Mouse (Mus musculus): ENCODE results near the gene RPS10-NUDT3. TPM values are rescaled to one million over a fixed set of nuclear protein-coding genes. Genes with fewer than 3 reads are reported as not detected.
"Not testable (repeated sequence)": the region's sequence is repeated elsewhere in the genome, so short reads cannot be mapped to it uniquely, and the experiment has no call there.

The RPS10-NUDT3 gene
- polyA plus RNA-seq, 1 experiment from 2014 or later = not detected

- Histone ChIP-seq H3K36me3 (no peaks in the 10 kb centered on the region), H3K4me1 (peaks cover 18% of the 10 kb centered on the region), H3K4me2 (replicated peaks) (peak within 1 kb of the TSS; percentile 94), H3K9me3 (no peaks in the 10 kb centered on the region), H3K9ac (replicated peaks) (peak within 1 kb of the TSS; percentile 72), H3K4me3 (peak within 1 kb of the TSS; percentile 58), H3K27ac (replicated peaks) (0 out of 2 replicates have a peak within 1 kb of the TSS, but pooled peaks have one; percentile 8), H3K27me3 (peaks cover 55% of the 10 kb centered on the region)
- 3% methylated on average over 53 of the region's 65 CpGs for WGBS
- peak; percentile 63 for ATAC-seq (ENCODE audit: low FRiP score, low read depth)
Observed at GRCm38 (mm10) chr17:27655089-27656010, 20.3 kb upstream of the RPS10-NUDT3 start, which contains the start of gene Pacsin1. Gene Pacsin1, plus strand, starts transcription at chr17:27655509.

DNA sequence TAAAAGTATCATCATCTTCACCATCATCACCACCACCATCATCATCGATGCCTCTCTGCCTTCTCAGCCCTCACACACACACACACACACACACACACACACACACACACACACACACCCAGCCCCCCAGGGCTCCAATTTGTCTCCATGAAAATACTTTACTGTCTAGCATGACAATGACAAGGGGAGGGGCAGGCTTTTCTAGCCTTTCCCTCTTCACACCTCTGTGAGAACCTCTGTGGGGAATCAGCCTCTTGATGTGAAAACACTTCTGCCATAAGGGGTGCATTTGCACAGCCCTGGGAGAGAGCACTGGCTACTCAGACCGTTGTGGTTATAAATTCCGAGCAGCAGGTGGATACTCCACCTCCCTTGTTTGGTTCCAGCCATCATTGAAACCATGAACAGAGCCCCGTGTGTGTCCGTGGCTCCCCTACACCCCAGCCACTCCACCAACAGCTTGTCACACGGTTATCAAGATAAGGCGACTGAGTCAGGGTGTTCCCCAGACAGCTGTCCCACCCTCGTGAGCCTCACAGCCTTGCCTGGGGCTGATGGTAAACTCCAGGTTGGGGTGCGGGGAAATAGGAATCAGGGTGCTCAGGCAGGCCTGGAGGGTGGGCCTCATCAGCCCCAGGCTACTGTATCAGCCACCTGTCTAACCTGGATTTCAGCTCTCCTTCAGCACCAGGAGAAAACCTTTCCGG, 18.4 kb upstream of the RPS10-NUDT3 start:
- ATAC-seq (ENCODE audit: low FRiP score, low read depth) = no peak
- H3K4me3 ChIP-seq = no peak overlapping the region
- H3K4me1 ChIP-seq = peaks cover 18% of the 10 kb centered on the region
- 80% methylated on average over 10 of the region's 10 CpGs for WGBS
- peaks cover 57% of the 10 kb centered on the region for H3K27me3 ChIP-seq
- no peak overlapping the region for H3K4me2 ChIP-seq (replicated peaks)
- no peaks in the 10 kb centered on the region for H3K36me3 ChIP-seq
- H3K9ac ChIP-seq (replicated peaks) = no peak overlapping the region
- H3K9me3 ChIP-seq = no peaks in the 10 kb centered on the region
- H3K27ac ChIP-seq (replicated peaks) = no peak overlapping the region

GRCm38 (mm10) chr17:27652046-27652790, 17.2 kb upstream of the RPS10-NUDT3 start:
- H3K36me3 ChIP-seq = no peaks in the 10 kb centered on the region
- H3K27ac ChIP-seq (replicated peaks) = no peak overlapping the region
- WGBS = 85% methylated on average over 23 of the region's 23 CpGs
- H3K9me3 ChIP-seq = no peaks in the 10 kb centered on the region
- H3K4me2 ChIP-seq (replicated peaks) = no peak overlapping the region
- no peak overlapping the region for H3K4me3 ChIP-seq
- H3K27me3 ChIP-seq = peaks cover 52% of the 10 kb centered on the region
- ATAC-seq (ENCODE audit: low FRiP score, low read depth) = no peak
- H3K4me1 ChIP-seq = peaks cover 18% of the 10 kb centered on the region
- no peak overlapping the region for H3K9ac ChIP-seq (replicated peaks)

GRCm38 (mm10) chr17:27650586-27650985, 15.6 kb upstream of the RPS10-NUDT3 start:
- 81% methylated on average over 13 of the region's 13 CpGs for WGBS
- H3K4me2 ChIP-seq (replicated peaks) = no peak overlapping the region
- H3K27me3 ChIP-seq = peaks cover 35% of the 10 kb centered on the region
- H3K9me3 ChIP-seq = no peaks in the 10 kb centered on the region
- H3K9ac ChIP-seq (replicated peaks) = no peak overlapping the region; the same call in 1 of the 2 replicates
- H3K4me1 ChIP-seq = peaks cover 8% of the 10 kb centered on the region
- H3K4me3 ChIP-seq = no peak overlapping the region
- ATAC-seq (ENCODE audit: low FRiP score, low read depth) = no peak
- H3K27ac ChIP-seq (replicated peaks) = no peak overlapping the region
- no peaks in the 10 kb centered on the region for H3K36me3 ChIP-seq

DNA sequence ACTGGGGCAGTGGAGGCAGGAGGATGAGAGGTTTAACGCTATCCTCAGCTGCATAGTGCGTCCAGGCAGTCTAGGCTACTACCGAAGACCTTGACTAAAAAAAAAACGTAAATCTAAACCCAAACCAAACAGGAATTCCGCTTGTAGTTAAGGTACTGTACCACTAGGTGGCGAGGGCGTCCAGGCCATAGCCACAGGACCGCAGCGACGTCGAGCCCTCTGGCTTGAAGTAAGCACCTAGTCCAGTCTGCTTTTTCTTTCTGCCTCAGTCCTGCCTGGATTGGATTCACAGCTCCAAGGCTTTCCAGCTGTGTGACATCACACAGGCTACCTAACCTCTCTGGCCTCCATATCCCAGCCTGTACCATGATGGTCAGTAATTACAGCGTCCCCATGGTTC, 15.1 kb upstream of the RPS10-NUDT3 start:
- Histone ChIP-seq H3K9me3 (no peaks in the 10 kb centered on the region), H3K4me2 (replicated peaks) (no peak overlapping the region), H3K4me1 (peaks cover 4% of the 10 kb centered on the region; the same call in 1 of the 2 replicates), H3K4me3 (no peak overlapping the region), H3K9ac (replicated peaks) (no peak overlapping the region), H3K27ac (replicated peaks) (no peak overlapping the region), H3K36me3 (no peaks in the 10 kb centered on the region), H3K27me3 (peaks cover 31% of the 10 kb centered on the region)
- ATAC-seq (ENCODE audit: low FRiP score, low read depth) = no peak
- 10% methylated on average over 12 of the region's 12 CpGs for WGBS

- Histone ChIP-seq H3K36me3 (no peaks in the 10 kb centered on the region), H3K27ac (replicated peaks) (no peak overlapping the region), H3K9me3 (no peaks in the 10 kb centered on the region), H3K4me3 (no peak overlapping the region), H3K27me3 (peaks cover 6% of the 10 kb centered on the region; the same call in 1 of the 2 replicates), H3K4me2 (replicated peaks) (no peak overlapping the region), H3K4me1 (peaks cover 11% of the 10 kb centered on the region), H3K9ac (replicated peaks) (no peak overlapping the region)
- WGBS = 46% methylated on average over 7 of the region's 7 CpGs
- ATAC-seq (ENCODE audit: low FRiP score, low read depth) = no peak
Observed at GRCm38 (mm10) chr17:27645807-27646206, 10.8 kb upstream of the RPS10-NUDT3 start.

DNA sequence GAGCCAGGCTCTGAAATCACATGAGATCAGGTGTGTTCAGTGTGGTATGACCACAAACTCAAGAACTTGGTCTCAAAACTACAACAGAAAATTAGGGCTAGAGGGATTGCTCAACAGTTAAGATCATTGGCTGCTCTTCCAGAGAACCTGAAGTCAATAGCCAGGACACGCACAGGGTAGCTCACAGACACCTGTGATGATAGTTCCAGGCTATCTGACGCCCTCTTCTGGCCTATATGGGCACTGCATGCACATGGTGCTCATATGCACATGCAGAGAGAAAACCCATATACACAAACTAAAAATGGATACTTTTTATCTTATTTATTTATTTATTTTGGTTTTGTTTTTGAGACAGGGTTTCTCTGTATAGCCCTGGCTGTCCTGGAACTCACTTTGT, 9.6 kb upstream of the RPS10-NUDT3 start:
- ATAC-seq (ENCODE audit: low FRiP score, low read depth) = no peak
- no peaks in the 10 kb centered on the region for H3K9me3 ChIP-seq

GRCm38 (mm10) chr17:27643756-27644155, 8.7 kb upstream of the RPS10-NUDT3 start:
- no peak overlapping the region for H3K27ac ChIP-seq (replicated peaks)
- H3K9me3 ChIP-seq = no peaks in the 10 kb centered on the region
- H3K9ac ChIP-seq (replicated peaks) = no peak overlapping the region
- 79% methylated on average over 9 of the region's 9 CpGs for WGBS
- H3K27me3 ChIP-seq = no peaks in the 10 kb centered on the region
- no peak overlapping the region for H3K4me2 ChIP-seq (replicated peaks)
- no peaks in the 10 kb centered on the region for H3K36me3 ChIP-seq
- peaks cover 11% of the 10 kb centered on the region for H3K4me1 ChIP-seq
- no peak for ATAC-seq (ENCODE audit: low FRiP score, low read depth)
- H3K4me3 ChIP-seq = no peak overlapping the region

More for the DNA sequence above, 9.6 kb upstream of the RPS10-NUDT3 start:
- Histone ChIP-seq H3K9ac (replicated peaks) (no peak overlapping the region), H3K27me3 (no peaks in the 10 kb centered on the region), H3K4me3 (no peak overlapping the region), H3K36me3 (no peaks in the 10 kb centered on the region), H3K4me2 (replicated peaks) (no peak overlapping the region), H3K27ac (replicated peaks) (no peak overlapping the region), H3K4me1 (peaks cover 11% of the 10 kb centered on the region)
- 41% methylated on average over 2 of the region's 2 CpGs for WGBS

- H3K4me3 ChIP-seq = no peak overlapping the region
- H3K4me2 ChIP-seq (replicated peaks) = no peak overlapping the region
- H3K9ac ChIP-seq (replicated peaks) = no peak overlapping the region
- H3K4me1 ChIP-seq = peaks cover 11% of the 10 kb centered on the region
- no peaks in the 10 kb centered on the region for H3K36me3 ChIP-seq
- no peaks in the 10 kb centered on the region for H3K27me3 ChIP-seq
- H3K9me3 ChIP-seq = no peaks in the 10 kb centered on the region
- WGBS = 49% methylated on average over 6 of the region's 6 CpGs
- no peak for ATAC-seq (ENCODE audit: low FRiP score, low read depth)
- peak overlapping the region; percentile 75 for H3K27ac ChIP-seq (replicated peaks)
Observed at GRCm38 (mm10) chr17:27643101-27643500, 8.1 kb upstream of the RPS10-NUDT3 start.

DNA sequence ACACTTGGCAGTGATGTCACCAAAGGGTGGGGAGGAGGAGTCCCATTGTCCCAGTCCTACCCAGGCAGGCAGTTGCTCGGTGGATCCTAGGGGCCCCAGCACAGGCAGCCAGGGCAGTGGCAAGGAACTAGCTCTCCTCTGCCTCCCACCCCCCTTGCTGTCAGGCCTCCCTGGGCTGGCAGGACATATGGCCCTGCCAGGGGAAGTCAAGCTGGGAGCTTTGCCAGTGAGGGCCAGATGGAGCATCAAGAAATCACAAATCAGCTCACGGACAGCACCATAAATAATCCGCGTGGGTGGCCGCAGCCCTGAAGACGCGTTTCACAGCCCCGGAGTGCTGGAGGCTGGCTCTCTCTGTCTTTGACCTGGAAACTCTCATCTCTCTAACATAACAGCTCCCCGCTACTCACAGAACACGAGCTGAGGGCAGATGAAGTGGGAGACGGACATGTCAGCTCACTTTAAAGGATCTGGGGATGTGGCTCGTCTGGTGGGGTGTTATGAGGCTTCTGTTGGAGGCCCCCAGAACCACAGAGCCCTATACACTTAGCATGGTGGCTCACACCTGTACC, 7.6 kb upstream of the RPS10-NUDT3 start:
- Histone ChIP-seq H3K4me2 (replicated peaks) (no peak overlapping the region), H3K9me3 (no peaks in the 10 kb centered on the region), H3K9ac (replicated peaks) (no peak overlapping the region), H3K4me1 (peaks cover 11% of the 10 kb centered on the region), H3K27me3 (no peaks in the 10 kb centered on the region), H3K36me3 (no peaks in the 10 kb centered on the region), H3K4me3 (no peak overlapping the region), H3K27ac (replicated peaks) (peak overlapping the region; percentile 75)
- 41% methylated on average over 12 of the region's 12 CpGs for WGBS
- ATAC-seq (ENCODE audit: low FRiP score, low read depth) = peak; percentile 71; the same call in 1 of the 2 replicates

- H3K4me2 ChIP-seq (replicated peaks); H3K36me3 ChIP-seq; H3K9ac ChIP-seq (replicated peaks); H3K27me3 ChIP-seq; ATAC-seq (ENCODE audit: low FRiP score, low read depth); H3K9me3 ChIP-seq; H3K27ac ChIP-seq (replicated peaks); H3K4me3 ChIP-seq: not testable (repeated sequence)
- peaks cover 20% of the 10 kb centered on the region for H3K4me1 ChIP-seq
- 89% methylated on average over 6 of the region's 6 CpGs for WGBS
Observed at GRCm38 (mm10) chr17:27639851-27640250, 4.8 kb upstream of the RPS10-NUDT3 start.

Measured in midbrain, embryonic 12.5 days (tissue).